Mouse (Mus musculus) macrophage (primary cell): Measurements from ENCODE around the gene Lhx6. TPM values are rescaled to one million over a fixed set of nuclear protein-coding genes. Genes with fewer than 3 reads are reported as not detected.

Experiments used
- H3K27ac ChIP-seq: fragments of 350-480 bp; formaldehyde crosslinking; 2 replicates; pipeline ENCODE4 v1.9.0; 2021
- H3K36me3 ChIP-seq: fragments of 350-480 bp; formaldehyde crosslinking; 2 replicates; pipeline ENCODE4 v1.9.0; 2021; ENCODE audit errors: inconsistent target
- H3K4me3 ChIP-seq: fragments of 350-480 bp; formaldehyde crosslinking; 2 replicates; pipeline ENCODE4 v1.9.0; 2021; ENCODE audit errors: inconsistent target
- H3K79me2 ChIP-seq: fragments of 350-480 bp; formaldehyde crosslinking; 2 replicates; pipeline ENCODE4 v1.9.0; 2021; ENCODE audit errors: inconsistent target
- WGBS: methylation state at CpG from one replicate; pipeline ENCODE4 v1.1.7; 2026; ENCODE audit warnings: inconsistent platforms; ENCODE audit not compliant: missing documents; 5-methylcytosine and 5-hydroxymethylcytosine counted together
- polyA plus RNA-seq: library from polyadenylated mRNA; stranded (reverse); fragments of 250-400 nt; gene quantifications from 3 replicates; pipeline ENCODE4 v1.2.4, GENCODE M21; 2018; ENCODE audit warnings: inconsistent platforms

The Lhx6 gene
- polyA plus RNA-seq, 1 experiment from 2014 or later = not detected

DNA sequence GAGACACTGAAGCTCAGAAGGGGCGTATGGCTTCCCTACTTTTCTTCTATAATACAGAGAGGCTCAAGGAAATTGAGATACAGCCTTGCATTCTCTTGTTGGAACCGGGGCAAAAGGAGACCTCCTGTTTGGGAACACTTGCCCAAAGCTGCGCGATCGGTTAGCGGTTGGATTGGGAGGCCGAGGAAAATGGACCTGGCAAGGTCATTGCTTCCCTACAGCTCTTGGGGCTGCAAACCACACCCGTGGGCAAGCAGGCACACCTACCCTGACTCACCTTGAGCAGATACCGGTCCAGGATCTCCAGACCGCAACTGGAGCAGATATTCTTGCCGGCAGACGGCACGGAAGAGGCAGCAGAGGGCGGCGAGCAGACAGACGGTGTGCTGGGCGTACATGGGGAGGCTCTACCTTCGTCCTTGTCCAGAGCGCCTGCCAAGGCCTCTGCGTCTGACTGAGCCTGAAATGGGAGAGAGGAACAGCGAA is 2.1 kb downstream of the Lhx6 start:
- H3K27ac ChIP-seq = no peak overlapping the region
- no peaks in the 10 kb centered on the region for H3K79me2 ChIP-seq
- H3K36me3 ChIP-seq = no peaks in the 10 kb centered on the region
- H3K4me3 ChIP-seq = no peak overlapping the region
- WGBS = 5% methylated on average over 21 of the region's 21 CpGs

- Histone ChIP-seq H3K27ac (no peak overlapping the region), H3K79me2 (no peaks in the 10 kb centered on the region), H3K4me3 (no peak overlapping the region), H3K36me3 (no peaks in the 10 kb centered on the region)
- WGBS = 5% methylated on average over 21 of the region's 21 CpGs
These were observed 2.7 kb downstream of the Lhx6 start for GRCm38 (mm10) chr2:36102559-36102946.

DNA sequence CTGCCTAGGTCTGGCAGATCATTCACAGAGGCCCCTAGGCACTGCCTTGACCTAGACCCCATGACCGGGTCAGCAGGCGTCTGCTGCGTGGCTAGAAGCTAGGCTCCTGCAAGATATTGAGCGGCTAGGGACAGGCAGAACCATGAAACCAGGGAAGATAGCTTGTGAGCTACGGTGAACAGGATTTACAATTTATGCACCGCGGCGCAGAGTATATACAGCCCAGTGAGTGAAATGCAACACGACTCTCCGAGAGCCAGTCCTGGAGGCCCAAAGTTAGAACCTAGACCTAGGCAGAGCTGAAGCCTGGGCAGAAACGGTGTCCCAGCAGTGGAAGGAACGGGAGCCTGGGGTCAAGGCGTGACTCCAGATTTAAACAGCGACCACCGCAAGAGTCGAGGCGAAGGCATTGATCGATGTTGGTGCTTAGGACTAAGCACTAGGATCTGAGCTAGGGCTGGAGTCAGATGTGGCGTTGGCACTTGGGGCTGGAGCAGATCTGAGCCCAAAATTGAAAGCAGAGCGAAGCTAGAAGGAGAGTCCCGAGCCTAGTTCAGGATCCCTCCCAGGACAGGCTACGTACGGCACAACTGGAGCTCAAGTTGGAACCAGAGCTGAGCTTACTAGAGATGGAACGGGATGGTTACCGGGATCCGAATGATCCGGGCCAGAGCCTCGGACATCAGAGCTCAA is 3.2 kb downstream of the Lhx6 start:
- WGBS = 12% methylated on average over 28 of the region's 28 CpGs
- no peak overlapping the region for H3K27ac ChIP-seq
- no peaks in the 10 kb centered on the region for H3K79me2 ChIP-seq
- H3K4me3 ChIP-seq = no peak overlapping the region
- no peaks in the 10 kb centered on the region for H3K36me3 ChIP-seq

- no peak overlapping the region for H3K27ac ChIP-seq
- 41% methylated on average over 6 of the region's 6 CpGs for WGBS
- no peak overlapping the region for H3K4me3 ChIP-seq
- no peaks in the 10 kb centered on the region for H3K79me2 ChIP-seq
- no peaks in the 10 kb centered on the region for H3K36me3 ChIP-seq
These were observed 5.5 kb downstream of the Lhx6 start for GRCm38 (mm10) chr2:36099739-36100138.

- 11% methylated on average over 5 of the region's 5 CpGs for WGBS
- Histone ChIP-seq H3K4me3 (no peak overlapping the region), H3K36me3 (no peaks in the 10 kb centered on the region), H3K79me2 (no peaks in the 10 kb centered on the region), H3K27ac (no peak overlapping the region)
These were observed 7.2 kb downstream of the Lhx6 start for GRCm38 (mm10) chr2:36098021-36098420.

DNA sequence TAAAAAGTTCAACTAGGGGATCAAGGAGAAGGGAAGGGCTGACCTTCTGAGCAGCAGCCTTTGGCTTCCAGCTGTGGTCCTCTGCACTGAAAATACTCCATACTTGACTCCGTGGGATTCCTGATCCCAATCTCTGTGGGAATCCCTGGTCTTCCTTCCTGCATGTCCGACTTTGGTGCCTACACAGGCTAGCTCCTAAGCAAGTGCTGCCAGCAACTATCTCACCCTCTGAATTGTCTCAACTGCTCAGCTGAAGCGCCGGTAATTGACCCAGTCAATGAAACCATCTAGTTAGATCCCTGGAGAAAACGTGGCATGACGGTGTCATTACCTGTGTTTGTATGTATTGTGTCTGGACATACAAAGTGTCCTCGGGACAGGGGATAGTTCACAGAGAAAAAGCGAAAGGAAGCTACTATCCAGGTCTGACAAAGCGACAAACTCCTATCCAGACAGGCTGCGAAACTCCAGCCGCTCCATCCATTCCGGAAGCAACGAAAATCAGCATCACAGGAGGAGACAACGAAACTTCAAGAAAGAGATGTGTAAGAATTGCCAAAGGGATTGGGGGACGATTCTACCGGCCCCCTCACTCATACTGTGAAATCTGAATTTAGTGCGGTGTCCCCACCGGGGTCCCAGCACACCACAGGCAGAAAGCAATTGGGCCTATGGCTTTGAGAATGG is 7.9 kb downstream of the Lhx6 start:
- Histone ChIP-seq H3K79me2 (no peaks in the 10 kb centered on the region), H3K36me3 (no peaks in the 10 kb centered on the region), H3K4me3 (no peak overlapping the region), H3K27ac (no peak overlapping the region)
- 14% methylated on average over 18 of the region's 18 CpGs for WGBS

GRCm38 (mm10) chr2:36093914-36094475 is 11.2 kb downstream of the Lhx6 start:
- Histone ChIP-seq H3K36me3 (no peaks in the 10 kb centered on the region), H3K4me3 (no peak overlapping the region), H3K79me2 (no peaks in the 10 kb centered on the region), H3K27ac (no peak overlapping the region)
- WGBS = 13% methylated on average over 29 of the region's 31 CpGs

DNA sequence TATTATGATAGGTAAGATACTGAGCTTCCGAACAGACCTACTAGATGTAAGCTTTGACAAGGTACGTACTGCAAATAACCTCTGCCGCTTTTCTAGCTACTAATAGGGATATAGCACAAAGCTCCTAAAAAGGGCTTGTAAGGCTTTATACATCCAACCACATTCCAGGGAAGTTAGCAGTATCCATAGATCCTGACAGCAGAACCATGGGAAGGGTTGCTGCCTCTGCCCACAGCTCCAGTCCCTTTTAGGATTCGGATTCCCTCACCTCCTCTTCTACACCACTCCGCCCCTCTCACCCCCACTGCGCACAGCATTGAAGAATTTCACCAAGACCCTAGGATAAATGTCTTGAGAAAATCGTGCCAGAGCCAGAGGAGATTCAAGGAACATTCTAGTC is 11.9 kb downstream of the Lhx6 start:
- WGBS = 37% methylated on average over 7 of the region's 7 CpGs
- no peak overlapping the region for H3K4me3 ChIP-seq
- H3K79me2 ChIP-seq = no peaks in the 10 kb centered on the region
- H3K36me3 ChIP-seq = no peaks in the 10 kb centered on the region
- H3K27ac ChIP-seq = no peak overlapping the region

DNA sequence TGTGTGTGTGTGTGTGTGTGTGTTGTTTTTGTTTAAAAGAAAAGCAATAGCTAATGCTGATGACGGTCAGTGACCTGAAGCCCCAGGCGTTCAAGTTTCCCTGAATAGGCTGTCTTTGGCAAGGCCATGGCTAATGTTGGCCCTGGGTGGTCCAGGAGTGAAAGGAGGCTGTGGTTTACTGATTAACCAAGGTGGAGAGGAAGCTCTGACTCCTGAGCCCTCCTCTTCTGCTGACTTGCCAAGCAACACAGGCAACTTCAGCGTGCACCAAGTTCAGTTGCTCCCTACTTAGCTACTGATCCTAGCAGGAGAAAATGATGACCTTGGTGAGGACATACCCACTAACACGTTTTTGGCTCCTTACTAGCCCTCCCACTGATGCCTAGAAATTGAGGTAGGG is 12.5 kb downstream of the Lhx6 start:
- WGBS = 11% methylated on average over 4 of the region's 4 CpGs
- Histone ChIP-seq H3K79me2 (no peaks in the 10 kb centered on the region), H3K4me3 (no peak overlapping the region), H3K27ac (no peak overlapping the region), H3K36me3 (no peaks in the 10 kb centered on the region)

DNA sequence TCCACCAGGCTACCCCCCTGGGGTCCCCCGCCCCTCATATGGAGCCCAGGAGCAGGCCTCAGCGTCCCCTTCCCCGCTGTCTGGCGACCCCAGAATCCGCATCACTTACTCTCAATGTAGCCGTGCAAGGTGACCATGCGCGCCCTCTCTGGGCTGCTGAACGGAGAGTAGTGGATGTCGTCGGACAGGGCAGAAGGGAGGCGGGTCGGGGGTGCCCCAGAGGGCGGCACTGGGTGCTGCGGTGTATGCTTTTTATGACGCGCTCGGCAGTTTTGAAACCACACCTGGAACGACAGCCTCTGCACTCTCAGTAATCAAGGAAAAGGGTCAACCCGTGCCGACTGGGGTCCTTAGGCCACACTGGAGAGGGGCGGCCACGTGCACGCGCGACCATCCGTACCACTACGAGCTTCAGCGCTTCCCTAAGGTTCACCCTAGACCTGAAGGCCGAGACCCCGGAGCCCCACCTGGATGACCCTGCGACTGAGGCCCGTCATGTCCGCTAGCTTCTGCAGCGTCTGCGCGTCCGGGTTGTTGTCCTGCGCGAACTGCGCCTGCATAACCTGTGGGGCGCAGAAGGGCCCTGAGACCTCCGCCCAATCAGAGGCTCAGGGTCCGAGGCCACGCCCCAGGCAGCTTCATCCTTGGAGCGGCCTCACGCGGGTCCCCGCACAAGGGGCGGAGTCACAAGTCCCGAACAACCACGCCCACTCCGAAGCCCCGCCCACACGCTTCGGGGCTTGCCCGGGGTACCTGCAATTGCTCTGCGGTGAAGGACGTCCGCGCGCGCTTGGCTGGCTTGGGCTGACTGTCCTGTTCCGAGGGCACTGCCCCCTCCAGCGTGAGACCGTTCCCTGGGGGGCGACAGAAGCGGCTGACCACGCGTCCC is 14.1 kb downstream of the Lhx6 start:
- Histone ChIP-seq H3K36me3 (no peaks in the 10 kb centered on the region), H3K27ac (no peak overlapping the region), H3K79me2 (no peaks in the 10 kb centered on the region), H3K4me3 (no peak overlapping the region)
- WGBS = 3% methylated on average over 69 of the region's 70 CpGs

DNA sequence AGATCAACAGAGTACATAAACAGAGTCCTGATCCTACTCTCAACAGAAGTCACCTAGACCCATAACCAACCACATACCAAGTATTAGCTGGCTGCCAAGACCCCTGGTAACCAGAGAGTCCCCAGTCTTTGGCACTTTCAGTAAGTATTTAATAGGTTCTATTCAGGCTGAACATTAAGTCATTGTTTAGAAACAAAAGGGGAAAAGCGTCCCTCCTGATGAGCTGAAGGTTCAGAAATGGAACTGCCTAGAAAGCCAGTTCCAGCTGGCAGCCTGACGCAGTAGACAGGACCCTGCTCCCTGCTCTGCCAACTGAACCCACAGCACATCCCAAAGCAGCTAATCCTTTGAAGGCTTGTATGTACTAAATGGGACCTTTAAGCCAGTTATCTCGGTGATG is 16.0 kb downstream of the Lhx6 start:
- Histone ChIP-seq H3K79me2 (no peaks in the 10 kb centered on the region), H3K36me3 (no peaks in the 10 kb centered on the region), H3K27ac (no peak overlapping the region), H3K4me3 (no peak overlapping the region)
- 64% methylated on average over 3 of the region's 3 CpGs for WGBS

- H3K79me2 ChIP-seq = no peaks in the 10 kb centered on the region
- 85% methylated on average over 1 of the region's 1 CpGs for WGBS
These were observed 20.2 kb downstream of the Lhx6 start for GRCm38 (mm10) chr2:36085041-36085440.

DNA sequence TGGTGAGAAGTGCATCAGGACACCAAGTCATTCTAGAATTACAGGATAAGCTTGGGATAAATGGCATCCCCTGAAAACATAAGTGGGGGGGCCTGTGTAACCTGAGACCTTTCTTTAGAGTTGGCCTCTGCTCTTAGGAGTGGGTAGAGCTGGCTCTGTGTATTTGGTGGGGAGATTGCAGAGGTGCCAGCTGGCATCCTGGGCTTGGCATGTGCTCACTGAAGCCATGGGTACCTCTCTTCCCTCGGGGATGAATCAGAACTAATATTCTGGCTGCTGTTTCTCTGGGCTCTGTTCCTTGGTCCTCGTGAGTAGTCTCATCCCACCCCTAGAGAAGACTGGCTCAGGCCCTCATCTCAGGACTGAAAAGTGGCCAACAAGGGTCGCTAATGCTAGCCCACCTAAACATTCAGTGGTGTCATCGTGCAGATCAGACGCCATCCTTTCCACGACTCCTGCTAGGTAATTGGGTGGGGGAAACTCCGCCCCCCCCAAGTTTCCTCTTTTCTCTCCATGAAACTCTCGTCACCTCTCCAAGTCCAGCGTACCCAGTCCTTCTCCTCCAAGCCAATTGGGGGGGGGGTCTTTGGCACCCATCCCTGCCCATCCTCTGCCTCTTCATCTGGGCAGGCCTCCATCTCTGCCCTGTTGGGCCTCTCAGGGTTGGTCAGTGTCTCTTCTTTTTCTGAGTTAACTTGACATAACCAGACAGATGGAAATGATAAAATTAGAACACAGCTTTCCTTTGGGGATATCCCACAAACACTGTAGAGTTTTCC is 22.2 kb downstream of the Lhx6 start:
- no peaks in the 10 kb centered on the region for H3K79me2 ChIP-seq

More at GRCm38 (mm10) chr2:36085041-36085440, 20.2 kb downstream of the Lhx6 start:
- no peak overlapping the region for H3K4me3 ChIP-seq
- no peak overlapping the region for H3K27ac ChIP-seq
- no peaks in the 10 kb centered on the region for H3K36me3 ChIP-seq

GRCm38 (mm10) chr2:36081446-36081845 is 23.8 kb downstream of the Lhx6 start:
- H3K79me2 ChIP-seq = no peaks in the 10 kb centered on the region
- WGBS = 51% methylated on average over 9 of the region's 9 CpGs
- no peak overlapping the region for H3K27ac ChIP-seq
- no peaks in the 10 kb centered on the region for H3K36me3 ChIP-seq
- H3K4me3 ChIP-seq = no peak overlapping the region

More for the DNA sequence above, 22.2 kb downstream of the Lhx6 start:
- Histone ChIP-seq H3K4me3 (no peak overlapping the region), H3K36me3 (no peaks in the 10 kb centered on the region), H3K27ac (no peak overlapping the region)
- 81% methylated on average over 9 of the region's 9 CpGs for WGBS
